Mouse (Mus musculus) CD8-positive naive resting alpha-beta T cell, adult 2 months (primary cell): ENCODE results near the gene Adam29.

Experiments used
- DNase-seq, 2 experiments: peaks; one replicate each; pipeline ENCODE4 v3.0.0; 2022; ENCODE audit warnings: low read depth in 2 of 2, low spot score in 2 of 2

Adam29 gene

GRCm38 (mm10) chr8:55906848-55907247 lies at the start of gene Adam29:
Gene Adam29, minus strand, starts transcription at chr8:55906948.
- DNase-seq: no peak

- no peak for DNase-seq
Measured at GRCm38 (mm10) chr8:55940526-55940880, 33.8 kb upstream of the Adam29 start.

- no peak for DNase-seq
Measured at GRCm38 (mm10) chr8:55939870-55940525, 33.2 kb upstream of the Adam29 start, which contains the start of gene Glra3. Gene Glra3, plus strand, starts transcription at chr8:55940460.
